Mouse (Mus musculus) liver, embryonic 14.5 days (tissue): ENCODE data around the gene Map10. TPM values are rescaled to one million over a fixed set of nuclear protein-coding genes. Genes with fewer than 3 reads are reported as not detected.

ENCODE experiments used
- ATAC-seq: fragments of 200-750 bp; cut with Nextera tagmentation; 2 replicates; pipeline ENCODE4 v1.8.0; 2017; ENCODE audit warnings: moderate number of reproducible peaks, mild to moderate bottlenecking, moderate library complexity; ENCODE audit not compliant: insufficient read depth
- DNase-seq, 3 experiments: peaks; one replicate each; pipeline ENCODE4 v3.0.0-alpha.2; 2012 to 2013; ENCODE audit warnings: low read depth in 3 of 3, low spot score in 3 of 3
- H3K27ac ChIP-seq: fragments of 300-500 bp; sonication (generic); 2 replicates; pipeline ENCODE4 v1.5.1; 2014; ENCODE audit warnings: moderate library complexity, mild to moderate bottlenecking, control low read depth, inconsistent platforms
- H3K27me3 ChIP-seq: fragments of 300-500 bp; sonication (generic); 2 replicates; pipeline ENCODE4 v1.6.1; 2014; ENCODE audit warnings: mild to moderate bottlenecking, low read length, moderate library complexity; ENCODE audit not compliant: control insufficient read depth, insufficient read depth
- H3K36me3 ChIP-seq: fragments of 300-500 bp; sonication (generic); replicated peaks from 2 replicates; pipeline ENCODE4 v1.6.1; 2014; ENCODE audit warnings: low read depth; ENCODE audit not compliant: control insufficient read depth, insufficient read depth
- H3K4me1 ChIP-seq, 2 experiments: fragments of 200-500 bp in 1 of 2; fragments of 300-500 bp in 1 of 2; sonication (generic) in 1 of 2; replicated peaks; 2 replicates each; pipeline ENCODE4 v1.6.1; 2012 to 2014; ENCODE audit warnings: antibody characterized with exemption in 1 of 2, inconsistent platforms in 1 of 2, low read length in 1 of 2; ENCODE audit not compliant: control insufficient read depth in 2 of 2, insufficient read depth in 2 of 2
- H3K4me2 ChIP-seq: fragments of 300-500 bp; sonication (generic); 2 replicates; pipeline ENCODE4 v1.6.1; 2014; ENCODE audit warnings: low read depth, mild to moderate bottlenecking, control low read depth, moderate library complexity
- H3K4me3 ChIP-seq, 2 experiments: fragments of 200-500 bp in 1 of 2; fragments of 300-500 bp in 1 of 2; sonication (generic) in 1 of 2; 2 replicates each; pipeline ENCODE4 v1.5.1; 2012 to 2014; ENCODE audit warnings: low read depth in 2 of 2, low read length in 2 of 2, mild to moderate bottlenecking in 2 of 2, control low read depth in 1 of 2, inconsistent platforms in 1 of 2, moderate library complexity in 1 of 2; ENCODE audit not compliant: insufficient read depth in 1 of 2
- H3K9ac ChIP-seq: fragments of 300-500 bp; sonication (generic); replicated peaks from 2 replicates; pipeline ENCODE4 v1.6.1; 2014; ENCODE audit warnings: mild to moderate bottlenecking, control low read depth, moderate library complexity
- H3K9me3 ChIP-seq: fragments of 300-500 bp; sonication (generic); 2 replicates; pipeline ENCODE4 v1.6.1; 2016; ENCODE audit warnings: low read length, mixed read lengths; ENCODE audit not compliant: control insufficient read depth
- CTCF ChIP-seq: IDR thresholded peaks from 2 replicates; pipeline ENCODE4 v1.5.1; 2016; ENCODE audit warnings: antibody characterized with exemption, low read depth, control low read depth
- EP300 ChIP-seq: IDR thresholded peaks from 2 replicates; pipeline ENCODE4 v1.6.1; 2016; ENCODE audit warnings: antibody characterized with exemption, low read depth
- WGBS: fragments of 180-500 bp; shearing (Covaris S2); extraction: QIAGEN DNeasy Blood & Tissue Kit; methylation state at CpG from one replicate; pipeline ENCODE4 v1.1.7; 2014; ENCODE audit not compliant: insufficient replicate concordance; 5-methylcytosine and 5-hydroxymethylcytosine counted together
- polyA plus RNA-seq, 2 experiments: library from polyadenylated mRNA; depleted of rRNA in 1 of 2; stranded (reverse) in 1 of 2; unstranded in 1 of 2; fragments of >200 nt; fragmentation: Nextera tagmentation in 1 of 2; extraction: Ambion mirVana in 1 of 2; gene quantifications; 2 replicates each; pipeline versions ENCODE4 v1.2.1 to v1.2.3; 2012 to 2014

Gene Map10
- polyA plus RNA-seq, 2 experiments: 0.28 to 0.89 TPM

DNA sequence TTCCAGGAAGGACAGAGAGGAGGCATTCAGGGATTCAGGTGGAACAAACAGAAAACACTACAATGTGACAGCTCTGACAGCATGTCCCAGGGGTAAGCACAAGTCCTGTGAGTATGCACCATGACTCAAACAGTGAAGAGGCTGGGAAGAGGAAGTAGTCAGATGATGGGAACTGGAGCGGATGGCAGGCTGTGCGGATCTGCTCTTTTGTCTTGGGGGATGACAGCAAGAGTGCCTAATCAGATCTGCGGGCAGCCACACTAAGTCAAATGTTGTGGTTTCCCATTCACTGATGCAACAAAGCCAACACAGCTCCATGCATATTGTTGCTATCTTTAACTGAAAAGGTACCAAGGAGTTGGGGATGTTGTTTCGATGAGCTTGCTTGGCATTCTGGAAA lies 20.2 kb upstream of the Map10 start:
- DNase-seq (peak in 1 of 3 experiments; percentile 19), ATAC-seq (no peak)
- no peak overlapping the region for H3K27ac ChIP-seq
- no peaks in the 10 kb centered on the region for H3K27me3 ChIP-seq
- no peak for TF ChIP-seq CTCF
- no peak for TF ChIP-seq EP300
- H3K36me3 ChIP-seq: no peaks in the 10 kb centered on the region
- 0 out of 4 replicates have a peak, but pooled peaks cover 0 to 5% of the 10 kb centered on the region in 2 experiments for H3K4me1 ChIP-seq
- WGBS: 10% methylated on average over 4 of the region's 4 CpGs
- H3K4me2 ChIP-seq: no peak overlapping the region
- H3K4me3 ChIP-seq: no peak overlapping the region
- no peak overlapping the region for H3K9ac ChIP-seq
- H3K9me3 ChIP-seq: no peaks in the 10 kb centered on the region

DNA sequence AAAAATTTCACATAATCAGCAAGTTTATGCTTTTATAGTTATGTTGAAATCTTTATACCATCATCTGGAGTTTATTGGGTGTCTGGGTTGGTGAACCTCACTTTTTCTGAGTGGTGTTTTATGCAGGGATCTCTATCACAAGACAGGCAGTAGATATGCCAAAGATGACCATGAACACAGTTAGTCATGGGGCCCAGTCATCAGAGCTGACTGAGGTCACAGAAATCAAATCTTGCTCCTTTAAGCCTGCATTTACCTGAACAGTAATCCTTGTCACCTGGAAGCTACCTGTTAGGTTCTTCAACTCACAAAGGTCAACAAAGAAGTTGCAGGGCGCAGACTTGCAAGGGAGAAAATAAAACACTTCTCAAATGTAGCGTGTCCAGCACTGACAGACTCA lies 14.8 kb upstream of the Map10 start:
- Histone ChIP-seq H3K9me3 (no peaks in the 10 kb centered on the region), H3K4me3 (no peak overlapping the region), H3K27ac (no peak overlapping the region), H3K4me2 (no peak overlapping the region), H3K36me3 (no peaks in the 10 kb centered on the region), H3K4me1 (no peaks in the 10 kb centered on the region), H3K27me3 (no peaks in the 10 kb centered on the region), H3K9ac (no peak overlapping the region)
- ATAC-seq: no peak
- DNase-seq: no peak
- 59% methylated on average over 2 of the region's 2 CpGs for WGBS
- no peak for TF ChIP-seq CTCF
- no peak for TF ChIP-seq EP300

DNA sequence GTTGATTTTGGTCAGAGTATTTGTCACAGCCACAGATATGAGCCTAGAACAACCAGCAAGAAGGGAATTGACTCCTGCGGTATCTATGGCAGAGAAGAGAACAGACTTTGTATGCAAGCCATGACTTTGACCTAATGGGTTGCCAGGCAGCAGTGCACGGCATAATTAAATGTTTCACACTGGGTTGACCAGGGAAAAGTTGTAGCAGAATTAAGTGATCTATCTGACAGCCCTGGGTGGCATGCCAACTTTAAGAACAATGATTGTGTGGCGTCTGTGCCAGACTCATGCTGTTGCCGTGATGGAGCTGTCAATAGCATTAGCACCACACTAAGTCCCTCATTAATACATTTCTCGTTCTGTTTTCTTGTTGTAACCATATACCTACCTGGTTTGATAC lies 11.1 kb upstream of the Map10 start:
- Histone ChIP-seq H3K27me3 (no peaks in the 10 kb centered on the region), H3K9me3 (no peaks in the 10 kb centered on the region), H3K27ac (no peak overlapping the region), H3K4me2 (no peak overlapping the region), H3K4me3 (no peak overlapping the region), H3K9ac (no peak overlapping the region), H3K36me3 (no peaks in the 10 kb centered on the region), H3K4me1 (no peaks in the 10 kb centered on the region)
- ATAC-seq: no peak
- TF ChIP-seq EP300 (no peak), CTCF (no peak)
- 62% methylated on average over 5 of the region's 5 CpGs for WGBS
- DNase-seq: no peak

DNA sequence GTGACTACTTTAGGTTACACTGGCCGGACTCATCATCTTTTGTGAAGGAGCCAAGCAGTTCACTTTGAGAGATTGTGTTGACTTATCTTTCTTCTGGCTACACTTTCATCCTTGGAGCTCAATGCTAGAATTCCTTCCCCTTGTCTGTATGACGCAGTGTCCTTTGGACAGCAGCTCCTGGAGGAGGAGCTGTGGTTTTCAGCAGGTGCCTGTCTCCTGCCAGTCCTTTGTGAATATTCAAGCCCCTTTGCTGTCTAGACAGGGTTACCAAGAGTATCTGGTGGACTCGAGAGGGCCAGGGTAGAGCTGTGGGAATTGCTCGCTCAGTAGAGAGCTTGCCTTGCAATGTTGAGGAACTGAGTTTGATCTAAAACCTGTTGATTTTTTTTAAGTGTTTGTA lies 10.7 kb upstream of the Map10 start:
- Histone ChIP-seq H3K9ac (no peak overlapping the region), H3K27me3 (no peaks in the 10 kb centered on the region), H3K27ac (no peak overlapping the region), H3K4me2 (no peak overlapping the region), H3K4me1 (no peaks in the 10 kb centered on the region), H3K36me3 (no peaks in the 10 kb centered on the region), H3K9me3 (no peaks in the 10 kb centered on the region), H3K4me3 (no peak overlapping the region)
- WGBS: 53% methylated on average over 4 of the region's 4 CpGs
- DNase-seq: no peak
- ATAC-seq: no peak
- TF ChIP-seq EP300 (no peak), CTCF (no peak)

DNA sequence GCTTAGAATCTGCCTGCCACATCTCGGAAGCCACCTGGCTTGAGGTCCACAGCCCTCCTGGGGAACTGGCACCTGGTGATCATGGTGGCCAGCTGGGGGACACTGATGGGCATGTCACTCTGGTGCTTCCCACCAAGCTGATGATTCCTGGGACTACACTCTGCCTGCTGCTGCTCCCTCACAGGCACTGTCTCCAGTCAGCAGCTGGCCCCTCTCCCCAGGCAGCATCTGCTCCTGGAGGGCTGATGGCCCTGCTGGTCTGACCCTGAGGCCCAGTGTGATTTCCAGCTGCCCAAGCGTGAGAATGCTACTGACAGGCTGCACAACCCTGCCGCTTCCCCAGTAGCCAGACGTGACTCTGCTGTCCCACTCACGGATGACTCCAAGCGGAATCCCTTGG lies 9.2 kb upstream of the Map10 start:
- 78% methylated on average over 6 of the region's 6 CpGs for WGBS
- Histone ChIP-seq H3K9me3 (no peaks in the 10 kb centered on the region), H3K4me2 (no peak overlapping the region), H3K4me3 (no peak overlapping the region), H3K4me1 (no peaks in the 10 kb centered on the region), H3K36me3 (no peaks in the 10 kb centered on the region), H3K27ac (no peak overlapping the region), H3K27me3 (no peaks in the 10 kb centered on the region), H3K9ac (no peak overlapping the region)
- TF ChIP-seq EP300: no peak
- no peak for TF ChIP-seq CTCF
- ATAC-seq: no peak
- no peak for DNase-seq
